Mouse (Mus musculus): ENCODE measurements at regions not wholly inside any gene's neighbourhood (a gene's known extent, or its start where the extent isn't known, plus 50 kb on each side); places are given as distances from the start of the nearest gene placed in this dataset.

GRCm38 (mm10) chr1:184365026-184365425 is 330.9 kb upstream of the 1700056E22Rik start:
- no peak for TF ChIP-seq ZNF384 (IDR thresholded peaks at IDR 0.05; ENCODE audit: low read depth, low read length)
- TF ChIP-seq ZC3H11A (IDR thresholded peaks at IDR 0.05; ENCODE audit: borderline replicate concordance, low read depth, low read length), result no peak
- TF ChIP-seq MAFK (IDR thresholded peaks at IDR 0.05; ENCODE audit: insufficient read depth, low read depth, low read length), result no peak
- no peak for TF ChIP-seq CHD2 (IDR thresholded peaks at IDR 0.05; ENCODE audit: low read depth, low read length)
